In genomic region chr17:72890398-72890898, GRCm38 (mm10) we compare ENCODE assay signal across 8 mouse cellular contexts. TPM values are rescaled to one million over a fixed set of nuclear protein-coding genes. Genes with fewer than 3 reads are reported as not detected.
DNase-seq lines count a peak whose midpoint lies in the region; ATAC-seq and TF ChIP-seq lines count a peak whose summit lies in the region.

No protein-coding gene starts in this region.

- H3K4me1 ChIP-seq in intestine, embryonic 14.5 days (replicated peaks; ENCODE audit: control insufficient read depth, insufficient read depth, low read length) = no peaks in the 10 kb centered on the region; the same call in 1 of the 2 replicates
- no peaks in the 10 kb centered on the region for H3K4me1 ChIP-seq in intestine, postnatal 0 days (replicated peaks; ENCODE audit: control insufficient read depth, insufficient read depth, low read length)
- no peaks in the 10 kb centered on the region; the same call in 1 of the 2 replicates for H3K4me1 ChIP-seq in embryonic facial prominence, embryonic 14.5 days (ENCODE audit: control insufficient read depth, insufficient read depth, low read length)
- H3K4me1 ChIP-seq in forebrain, postnatal 0 days (ENCODE audit: insufficient read depth) = no peaks in the 10 kb centered on the region
- peaks cover 19% of the 10 kb centered on the region for H3K4me1 ChIP-seq in midbrain, embryonic 10.5 days

- H3K9ac ChIP-seq in intestine, embryonic 14.5 days (ENCODE audit: low read length) = no peak overlapping the region
- H3K9ac ChIP-seq in intestine, postnatal 0 days (ENCODE audit: low read depth, low read length) = no peak overlapping the region
- no peak overlapping the region for H3K9ac ChIP-seq in embryonic facial prominence, embryonic 14.5 days (ENCODE audit: low read depth, low read length)
- H3K9ac ChIP-seq in forebrain, postnatal 0 days = no peak overlapping the region

- intact Hi-C loops in left cerebral cortex, postnatal 4 days (cut with DNase I) = loop anchor here (10.0 kb wide), 1 partner anchor 404 kb away; no protein-coding TSS in a partner anchor
- intact Hi-C loops in gastrocnemius, postnatal 36 days (cut with DNase I) = loop anchor here (2.0 to 5.0 kb wide), 2 partner anchors 118 to 192 kb away; no protein-coding TSS in a partner anchor

- H3K4me2 ChIP-seq in intestine, embryonic 14.5 days (ENCODE audit: low read length) = no peak overlapping the region
- no peak overlapping the region for H3K4me2 ChIP-seq in intestine, postnatal 0 days (replicated peaks; ENCODE audit: low read depth)
- 0 out of 2 replicates have a peak overlapping the region, but pooled peaks have one; percentile 31 for H3K4me2 ChIP-seq in embryonic facial prominence, embryonic 14.5 days (ENCODE audit: low read depth, low read length)
- H3K4me2 ChIP-seq in forebrain, postnatal 0 days (ENCODE audit: low read depth) = no peak overlapping the region

- H3K4me3 ChIP-seq in intestine, embryonic 14.5 days (ENCODE audit: low read depth, low read length) = no peak overlapping the region
- H3K4me3 ChIP-seq in intestine, postnatal 0 days (ENCODE audit: low read depth, low read length) = no peak overlapping the region
- H3K4me3 ChIP-seq in embryonic facial prominence, embryonic 14.5 days (ENCODE audit: low read depth, low read length) = no peak overlapping the region
- no peak overlapping the region for H3K4me3 ChIP-seq in forebrain, postnatal 0 days (ENCODE audit: low read depth, low read length)
- H3K4me3 ChIP-seq in midbrain, embryonic 10.5 days = 0 out of 2 replicates have a peak overlapping the region, but pooled peaks have one; percentile 24

- no peak overlapping the region for H3K27ac ChIP-seq in intestine, embryonic 14.5 days (ENCODE audit: low read depth)
- no peak overlapping the region for H3K27ac ChIP-seq in intestine, postnatal 0 days (ENCODE audit: low read depth, low read length)
- no peak overlapping the region for H3K27ac ChIP-seq in embryonic facial prominence, embryonic 14.5 days (replicated peaks; ENCODE audit: low read depth, low read length)
- no peak overlapping the region for H3K27ac ChIP-seq in forebrain, postnatal 0 days (ENCODE audit: low read depth, low read length)
- H3K27ac ChIP-seq in midbrain, embryonic 10.5 days (replicated peaks) = peak overlapping the region; percentile 69

- H3K27me3 ChIP-seq in intestine, embryonic 14.5 days (replicated peaks; ENCODE audit: control insufficient read depth, insufficient read depth, low read length) = no peaks in the 10 kb centered on the region
- H3K27me3 ChIP-seq in intestine, postnatal 0 days (replicated peaks; ENCODE audit: control insufficient read depth, insufficient read depth, low read length) = no peaks in the 10 kb centered on the region
- H3K27me3 ChIP-seq in embryonic facial prominence, embryonic 14.5 days (replicated peaks; ENCODE audit: control insufficient read depth, insufficient read depth, low read length) = no peaks in the 10 kb centered on the region
- H3K27me3 ChIP-seq in forebrain, postnatal 0 days (ENCODE audit: insufficient read depth, low read length) = no peaks in the 10 kb centered on the region; the same call in 1 of the 2 replicates
- peaks cover 7% of the 10 kb centered on the region; the same call in 1 of the 2 replicates for H3K27me3 ChIP-seq in midbrain, embryonic 10.5 days (ENCODE audit: low read depth, poor library complexity, severe bottlenecking)

- H3K9me3 ChIP-seq in intestine, embryonic 14.5 days (ENCODE audit: control insufficient read depth, low read length) = no peaks in the 10 kb centered on the region
- H3K9me3 ChIP-seq in intestine, postnatal 0 days (ENCODE audit: control insufficient read depth) = no peaks in the 10 kb centered on the region
- 0 out of 2 replicates have a peak, but pooled peaks cover 3% of the 10 kb centered on the region for H3K9me3 ChIP-seq in embryonic facial prominence, embryonic 14.5 days (ENCODE audit: control insufficient read depth, low read length)
- no peaks in the 10 kb centered on the region for H3K9me3 ChIP-seq in forebrain, postnatal 0 days (ENCODE audit: low read length)
- no peaks in the 10 kb centered on the region for H3K9me3 ChIP-seq in midbrain, embryonic 10.5 days (replicated peaks)

- DNase-seq in intestine, embryonic 14.5 days (ENCODE audit: low spot score) = peak; percentile 67
- no peak for DNase-seq in embryonic facial prominence, embryonic 14.5 days (ENCODE audit: low spot score)
- peak; percentile 18 for DNase-seq in forebrain, postnatal 0 days
- no peak for DNase-seq in midbrain, embryonic 10.5 days (ENCODE audit: low spot score)
- no peak for DNase-seq in left cerebral cortex, postnatal 4 days
- DNase-seq in gastrocnemius, postnatal 36 days = no peak

- no peaks in the 10 kb centered on the region for H3K36me3 ChIP-seq in intestine, embryonic 14.5 days (ENCODE audit: control insufficient read depth, insufficient read depth, low read length)
- no peaks in the 10 kb centered on the region for H3K36me3 ChIP-seq in intestine, postnatal 0 days (ENCODE audit: control insufficient read depth, insufficient read depth)
- no peaks in the 10 kb centered on the region for H3K36me3 ChIP-seq in embryonic facial prominence, embryonic 14.5 days (ENCODE audit: control insufficient read depth, insufficient read depth, low read length)
- H3K36me3 ChIP-seq in forebrain, postnatal 0 days (ENCODE audit: insufficient read depth) = no peaks in the 10 kb centered on the region
- H3K36me3 ChIP-seq in midbrain, embryonic 10.5 days = no peaks in the 10 kb centered on the region

- TF ChIP-seq CTCF in intestine, postnatal 0 days (IDR thresholded peaks at IDR 0.05; ENCODE audit: low read depth) = no peak
- no peak for TF ChIP-seq CTCF in forebrain, postnatal 0 days (IDR thresholded peaks at IDR 0.05; ENCODE audit: low read depth)

- WGBS in intestine, embryonic 14.5 days = 63% methylated on average over 8 of the region's 8 CpGs
- WGBS in intestine, postnatal 0 days = 72% methylated on average over 8 of the region's 8 CpGs
- WGBS in embryonic facial prominence, embryonic 14.5 days = 49% methylated on average over 8 of the region's 8 CpGs
- 55% methylated on average over 8 of the region's 8 CpGs for WGBS in forebrain, postnatal 0 days
- WGBS in midbrain, embryonic 10.5 days = 56% methylated on average over 8 of the region's 8 CpGs

- 0 out of 2 replicates have a peak, but pooled peaks have one; percentile 23 for ATAC-seq in intestine, embryonic 14.5 days (replicated peaks; ENCODE audit: low FRiP score, low TSS enrichment, low read depth)
- no peak for ATAC-seq in intestine, postnatal 0 days
- ATAC-seq in embryonic facial prominence, embryonic 14.5 days (ENCODE audit: low read depth) = peak; percentile 26; the same call in 1 of the 2 replicates
- ATAC-seq in forebrain, postnatal 0 days = peak; percentile 38
- no peak for ATAC-seq in megakaryocyte progenitor cell, adult 5-6 weeks (replicated peaks; ENCODE audit: poor library complexity)

RNA-seq across cellular contexts. Expression of gene Lbh, which starts 27.7 kb away (rescaled TPM):
- 6.4 and 6.5 TPM in 2 replicates for polyA plus RNA-seq in intestine, embryonic 14.5 days (2014; fragmentation: Nextera tagmentation; extraction: Ambion mirVana)
- 11.1 and 11.3 TPM in 2 replicates for polyA plus RNA-seq in intestine, postnatal 0 days (2015; fragmentation: Nextera tagmentation; extraction: Ambion mirVana)
- polyA plus RNA-seq in embryonic facial prominence, embryonic 14.5 days (2014; fragmentation: Nextera tagmentation; extraction: Ambion mirVana) = 3.2 and 3.5 TPM in 2 replicates
- total RNA-seq in forebrain, postnatal 0 days (2014; rRNA removed) = 51.9 and 66.7 TPM in 2 replicates
- polyA plus RNA-seq in forebrain, postnatal 0 days (2015; fragmentation: Nextera tagmentation; extraction: Ambion mirVana) = 3.0 and 3.1 TPM in 2 replicates
- 2.0 and 3.0 TPM in 2 replicates for polyA plus RNA-seq in midbrain, embryonic 10.5 days (2016; fragmentation: Nextera tagmentation; extraction: Ambion mirVana)
- total RNA-seq in megakaryocyte progenitor cell, adult 5-6 weeks (2015) = 17.9 and 19.2 TPM in 2 replicates
- total RNA-seq in megakaryocyte progenitor cell, adult 5-6 weeks (2017) = 16.6 and 21.4 TPM in 2 replicates
- 10 to 100 TPM; 54.3 to 54.9 TPM for total RNA-seq in left cerebral cortex, postnatal 4 days (2021)
- 1 to 10 TPM; 6.0 to 7.0 TPM for total RNA-seq in gastrocnemius, postnatal 36 days (2021)

RNA-seq across cellular contexts. Expression of gene Ypel5, which starts 54.2 kb away (rescaled TPM):
- polyA plus RNA-seq in intestine, embryonic 14.5 days (2014; fragmentation: Nextera tagmentation; extraction: Ambion mirVana) = 35.9 and 39.1 TPM in 2 replicates
- 95.3 and 96.8 TPM in 2 replicates for polyA plus RNA-seq in intestine, postnatal 0 days (2015; fragmentation: Nextera tagmentation; extraction: Ambion mirVana)
- 53.9 and 55.2 TPM in 2 replicates for polyA plus RNA-seq in embryonic facial prominence, embryonic 14.5 days (2014; fragmentation: Nextera tagmentation; extraction: Ambion mirVana)
- total RNA-seq in forebrain, postnatal 0 days (2014; rRNA removed) = 73.5 and 77.5 TPM in 2 replicates
- polyA plus RNA-seq in forebrain, postnatal 0 days (2015; fragmentation: Nextera tagmentation; extraction: Ambion mirVana) = 124 and 128 TPM in 2 replicates
- 31.9 and 41.2 TPM in 2 replicates for polyA plus RNA-seq in midbrain, embryonic 10.5 days (2016; fragmentation: Nextera tagmentation; extraction: Ambion mirVana)
- total RNA-seq in megakaryocyte progenitor cell, adult 5-6 weeks (2015) = 37.1 and 39.7 TPM in 2 replicates
- 37.0 and 52.3 TPM in 2 replicates for total RNA-seq in megakaryocyte progenitor cell, adult 5-6 weeks (2017)
- total RNA-seq in left cerebral cortex, postnatal 4 days (2021) = 10 to 100 TPM; 53.1 to 53.7 TPM
- total RNA-seq in gastrocnemius, postnatal 36 days (2021) = 10 to 100 TPM; 29.2 to 31.6 TPM

Comparison
In these comparisons a context has a peak if more than half of its experiments do, and no peak if none do; other contexts are left out.
1. ATAC-seq: peak in intestine, embryonic 14.5 days (single experiment), embryonic facial prominence, embryonic 14.5 days (single experiment) and forebrain, postnatal 0 days (single experiment); none in intestine, postnatal 0 days (single experiment) and megakaryocyte progenitor cell, adult 5-6 weeks (single experiment).
2. DNase-seq: peak in intestine, embryonic 14.5 days (single experiment) and forebrain, postnatal 0 days (single experiment); none in embryonic facial prominence, embryonic 14.5 days (single experiment), midbrain, embryonic 10.5 days (single experiment), left cerebral cortex, postnatal 4 days (single experiment) and gastrocnemius, postnatal 36 days (0 of 2).